ENCODE assay signal across 16 mouse cellular contexts in the genomic region with DNA sequence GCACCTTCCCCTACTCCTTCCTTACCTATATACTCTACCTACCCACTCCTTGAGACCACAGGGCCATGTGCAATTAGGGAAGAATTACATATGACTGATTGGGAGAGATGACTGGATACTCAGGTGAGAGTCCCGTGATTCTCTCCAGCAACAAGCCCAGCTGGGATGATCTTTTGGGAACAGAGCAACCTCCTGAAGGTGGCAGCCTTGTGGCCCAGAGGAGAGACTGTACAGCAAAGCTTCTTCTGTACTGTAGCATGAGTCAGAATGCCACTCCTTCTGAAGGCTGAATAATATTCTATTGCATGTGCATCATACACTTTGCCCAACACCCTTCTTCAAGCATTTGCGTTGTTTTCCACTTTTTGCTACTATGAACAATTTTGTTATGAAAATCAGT. TPM values are rescaled to one million over a fixed set of nuclear protein-coding genes. Genes with fewer than 3 reads are reported as not detected.
"Had no signal": no experiment of that assay in that cellular context is flagged by ENCODE, and none has a peak within 500 bp of the region (broad histone marks: within the 10 kb centered on the region; RNA-seq: fewer than 3 reads in every experiment).

No protein-coding gene starts in this region.

- H3K9me3 ChIP-seq: liver, embryonic 13.5 days; megakaryocyte, embryonic 14.5 days; midbrain, embryonic 10.5 days; midbrain, embryonic 13.5 days; neural tube, embryonic 13.5 days; stomach, embryonic 15.5 days had no signal

- H3K36me3 ChIP-seq: liver, embryonic 13.5 days; midbrain, embryonic 10.5 days; midbrain, embryonic 13.5 days; neural tube, embryonic 13.5 days; stomach, embryonic 15.5 days had no signal

- H3K9ac ChIP-seq: liver, embryonic 13.5 days; midbrain, embryonic 13.5 days; neural tube, embryonic 13.5 days; stomach, embryonic 15.5 days had no signal

- H3K27me3 ChIP-seq: midbrain, embryonic 13.5 days; neural tube, embryonic 13.5 days; stomach, embryonic 15.5 days had no signal

- H3K4me3 ChIP-seq: liver, embryonic 13.5 days; megakaryocyte, embryonic 14.5 days; midbrain, embryonic 10.5 days; midbrain, embryonic 13.5 days; myocyte; neural tube, embryonic 13.5 days; stomach, embryonic 15.5 days had no signal

- H3K27ac ChIP-seq: kidney, postnatal 0 days; liver, embryonic 13.5 days; midbrain, embryonic 10.5 days; midbrain, embryonic 13.5 days; neural tube, embryonic 13.5 days had no signal

- ATAC-seq: midbrain, embryonic 13.5 days; midbrain, embryonic 16.5 days had no signal

- H3K4me2 ChIP-seq: liver, embryonic 13.5 days; midbrain, embryonic 13.5 days; neural tube, embryonic 13.5 days; stomach, embryonic 15.5 days had no signal

- DNase-seq: kidney, adult 18-20 months; kidney, postnatal 36 days; liver, embryonic 13.5 days; lung, adult 2 months; lung, postnatal 36 days; thymus, adult 18-20 months; thymus, postnatal 36 days had no signal

RNA-seq across cellular contexts. Expression of gene Sowahb, which starts 42.2 kb away (rescaled TPM):
- polyA plus RNA-seq: midbrain, embryonic 13.5 days; midbrain, embryonic 16.5 days; myocyte; neural tube, embryonic 13.5 days; testis, adult 2 months had no signal
